Mouse (Mus musculus) heart, adult 11 months (tissue): Measurements from ENCODE around the gene Cbfa2t2.

Experiments used
- DNase-seq: peaks from one replicate; pipeline ENCODE4 v3.0.0; 2022

Cbfa2t2 gene

DNA sequence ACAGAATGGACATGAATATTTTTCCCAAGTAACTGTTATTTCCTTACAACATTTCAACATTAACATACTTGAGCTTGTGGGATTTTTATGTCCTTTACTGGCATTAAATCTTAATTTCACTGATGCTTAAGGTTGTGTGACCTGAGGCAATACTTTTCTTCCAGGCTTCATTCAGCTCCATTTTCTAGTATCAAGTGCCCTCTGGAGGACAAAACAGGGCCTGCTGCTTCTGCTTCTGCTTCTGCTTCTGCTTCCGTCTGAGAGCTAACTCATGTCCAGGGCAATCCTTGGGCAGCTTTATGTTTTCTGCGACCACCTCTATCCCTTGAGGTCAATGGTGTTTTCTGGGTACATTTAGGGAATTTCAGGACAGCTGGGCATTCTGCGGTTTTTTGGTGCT lies 103.4 kb downstream of the Cbfa2t2 start:
- no peak for DNase-seq

DNA sequence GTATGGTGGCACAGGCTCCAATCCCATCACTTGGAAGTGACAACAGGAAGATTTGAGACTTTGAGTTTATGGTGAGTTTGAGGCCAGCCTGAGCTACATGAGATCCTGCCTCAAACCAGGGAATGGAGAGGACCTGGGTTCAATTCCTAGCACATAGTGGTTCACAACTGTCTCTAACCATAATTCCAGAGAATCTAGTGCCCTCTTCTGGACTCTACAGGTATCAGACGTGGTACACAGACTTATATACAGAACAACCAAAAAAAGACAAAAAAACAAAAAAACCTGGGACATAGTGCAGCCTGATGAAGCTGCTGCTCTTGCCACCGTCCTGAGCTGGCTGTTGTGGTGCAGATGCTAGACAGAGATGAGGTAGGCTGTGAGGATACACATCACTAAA lies 105.3 kb downstream of the Cbfa2t2 start:
- DNase-seq = no peak

DNA sequence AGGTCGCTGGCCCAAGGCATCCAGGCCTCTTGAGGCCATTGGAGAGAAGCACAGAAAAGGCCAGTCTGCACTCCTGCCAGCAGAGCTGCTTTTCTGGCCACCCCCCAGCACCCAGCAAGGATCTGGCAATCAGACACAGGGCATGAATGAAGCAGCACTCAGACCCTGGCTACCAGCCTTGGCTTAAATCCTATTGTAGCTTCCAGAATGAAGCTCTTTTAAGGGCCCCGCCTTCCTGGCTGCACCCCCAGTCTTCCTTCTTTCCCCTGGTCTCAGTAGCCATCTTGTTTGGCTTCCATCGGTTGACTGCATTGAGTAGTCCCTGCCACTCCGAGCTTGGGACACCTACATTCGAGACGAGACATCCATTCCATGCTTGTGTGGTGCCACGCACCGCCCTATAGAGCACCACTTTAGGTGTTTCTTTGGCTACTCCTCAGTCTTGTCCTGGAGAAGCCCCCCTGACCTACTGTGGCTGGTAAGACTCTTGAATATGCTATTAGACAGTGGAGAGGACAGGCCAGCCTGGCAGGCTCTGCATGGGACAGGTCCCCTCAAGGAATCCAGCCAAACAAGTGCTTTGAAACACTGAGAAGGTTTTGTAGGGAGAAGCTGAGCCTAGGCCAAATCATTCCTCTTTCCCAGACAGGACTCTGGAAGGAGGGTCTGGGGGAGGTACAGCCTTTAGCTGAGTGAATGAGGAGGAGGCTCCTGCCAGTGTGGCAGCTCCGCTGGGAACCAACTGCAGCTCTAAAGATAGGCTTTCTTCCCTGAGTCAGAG lies 107.5 kb downstream of the Cbfa2t2 start:
- DNase-seq = peak; percentile 98

DNA sequence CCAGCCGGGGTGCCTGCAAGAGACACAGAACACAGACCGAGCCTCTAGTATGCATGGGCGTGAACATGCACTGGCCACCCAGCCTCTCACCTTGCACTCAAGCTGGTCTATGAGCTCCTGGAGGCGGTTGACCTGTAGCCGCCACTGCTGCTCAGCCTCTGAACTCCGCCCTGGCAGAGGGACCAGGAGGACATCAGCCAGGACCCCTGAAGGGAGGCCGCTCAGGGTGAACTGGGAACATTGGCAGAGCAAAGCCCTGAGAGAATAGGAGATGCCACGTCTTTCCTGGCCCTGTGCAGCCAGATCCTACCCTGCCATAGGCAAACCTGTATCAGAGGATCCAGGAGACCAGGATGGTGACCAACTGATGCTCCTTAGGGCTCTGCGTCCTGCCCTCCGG lies 110.4 kb downstream of the Cbfa2t2 start, which contains the start of gene 1700003F12Rik:
1700003F12Rik (plus strand) TSS at position 375 of the 400 bp plus-strand sequence.
- DNase-seq = no peak

DNA sequence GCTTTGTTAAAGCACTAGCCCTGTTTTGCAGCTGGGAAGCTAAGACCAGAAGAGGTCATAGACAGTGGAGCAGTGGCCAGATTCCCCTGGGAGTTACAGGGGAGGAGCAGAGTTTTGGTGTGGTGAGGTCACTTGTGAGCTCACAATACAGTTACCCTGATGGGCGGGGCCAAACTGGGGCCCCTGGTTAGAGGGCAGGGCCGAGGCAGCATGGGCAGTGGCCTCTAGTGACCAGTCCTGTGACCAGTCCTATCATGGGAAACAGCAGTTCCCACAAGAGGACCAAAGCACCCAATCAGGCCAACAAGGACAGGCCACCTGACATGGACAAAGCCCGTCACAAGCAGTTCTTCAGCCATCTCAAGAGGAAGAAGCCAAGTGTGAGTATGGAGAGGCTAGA lies 112.4 kb downstream of the Cbfa2t2 start:
- DNase-seq = peak; percentile 97

DNA sequence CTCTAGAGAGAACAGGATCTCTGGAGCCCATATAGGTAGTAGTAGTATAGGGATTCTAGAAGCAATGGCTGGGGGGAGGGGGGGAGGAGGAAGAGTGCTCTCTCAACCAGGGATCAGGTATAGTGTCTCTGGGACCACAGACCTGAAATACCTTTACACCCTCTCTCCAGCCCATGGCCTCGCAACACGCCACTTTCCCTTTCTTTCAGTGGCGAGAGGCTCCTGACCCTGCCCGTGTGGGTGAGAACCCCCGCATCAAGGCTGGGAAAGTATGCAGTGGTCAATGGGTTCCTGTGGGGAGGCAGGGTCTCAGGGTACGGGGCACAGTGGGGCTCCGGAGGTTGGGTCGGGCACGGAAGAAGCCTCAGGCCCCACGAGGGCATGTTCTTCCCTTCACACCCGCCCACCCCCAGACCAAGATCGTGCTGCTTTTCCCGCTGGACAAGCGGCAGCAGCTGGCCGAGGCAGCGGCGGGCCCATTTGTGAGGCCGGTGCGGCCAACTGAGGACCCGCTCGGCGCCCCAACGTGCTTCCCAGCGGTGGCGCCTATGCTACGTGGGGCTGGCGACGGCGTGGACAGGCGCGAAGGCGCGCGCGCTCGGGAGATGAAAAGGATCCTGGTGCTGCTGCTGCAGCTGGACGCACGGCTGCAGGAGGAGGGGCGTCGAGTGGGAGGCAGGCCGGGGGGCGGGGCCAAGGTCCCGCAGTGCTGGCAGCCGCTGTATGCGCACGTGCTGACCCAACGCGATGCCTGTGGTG lies 113.0 kb downstream of the Cbfa2t2 start:
- peak; percentile 95 for DNase-seq

DNA sequence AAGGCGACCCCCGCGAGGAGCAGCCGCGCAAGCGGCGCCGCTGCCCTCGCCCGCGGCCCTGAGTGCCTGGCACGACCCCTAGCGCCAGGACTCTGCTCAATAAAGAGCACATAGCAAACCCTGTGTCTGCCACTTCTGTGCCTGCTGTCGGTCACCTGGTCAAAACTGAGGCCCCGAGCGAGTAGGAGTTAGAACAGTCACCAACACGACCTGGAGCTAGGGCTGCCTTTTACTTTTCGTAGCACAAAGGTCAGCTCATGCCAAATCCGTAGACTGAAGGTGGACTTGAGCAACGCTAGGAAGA lies 113.6 kb downstream of the Cbfa2t2 start:
- DNase-seq = no peak

DNA sequence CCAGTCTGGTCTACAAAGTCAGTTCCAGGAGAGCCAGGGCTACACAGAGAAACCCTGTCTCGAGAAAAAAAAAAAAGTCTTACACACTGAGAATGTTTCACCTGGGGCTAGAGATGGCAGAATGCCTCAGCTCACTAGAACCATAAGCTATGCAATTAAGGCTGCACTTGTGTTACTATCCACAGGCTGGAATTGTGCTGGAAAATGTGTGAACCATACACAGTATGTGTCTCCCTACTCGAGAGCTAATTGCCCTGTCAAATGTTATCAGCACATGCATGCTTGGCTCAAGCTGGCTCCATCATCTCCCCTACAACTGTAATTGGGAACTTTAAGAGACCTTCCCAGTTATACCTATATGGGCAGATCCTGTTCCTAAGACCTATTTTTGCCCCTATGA lies 114.7 kb downstream of the Cbfa2t2 start:
- no peak for DNase-seq

DNA sequence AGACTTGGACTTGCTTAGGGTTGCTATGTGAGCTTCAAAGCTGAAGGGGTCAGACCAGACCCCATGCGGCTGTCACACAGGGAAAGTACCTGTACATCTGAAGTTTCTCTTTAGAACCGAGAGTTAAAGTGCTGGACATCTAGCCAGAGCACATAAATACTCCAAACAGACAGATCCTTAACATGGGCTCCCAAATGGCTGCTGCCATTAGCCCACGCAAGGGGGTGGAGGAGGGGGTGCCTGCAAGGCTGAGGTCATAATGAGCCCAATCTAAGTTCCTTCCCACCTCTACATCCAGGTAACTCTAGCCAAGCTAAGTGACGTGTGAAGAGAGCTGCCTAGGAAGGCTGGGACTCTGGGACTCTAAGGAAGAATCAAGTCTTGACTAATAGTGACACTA lies 115.2 kb downstream of the Cbfa2t2 start, which contains the start of gene Actl10:
Actl10 (plus strand) TSS at position 301 of the 400 bp plus-strand sequence.
- DNase-seq = no peak

DNA sequence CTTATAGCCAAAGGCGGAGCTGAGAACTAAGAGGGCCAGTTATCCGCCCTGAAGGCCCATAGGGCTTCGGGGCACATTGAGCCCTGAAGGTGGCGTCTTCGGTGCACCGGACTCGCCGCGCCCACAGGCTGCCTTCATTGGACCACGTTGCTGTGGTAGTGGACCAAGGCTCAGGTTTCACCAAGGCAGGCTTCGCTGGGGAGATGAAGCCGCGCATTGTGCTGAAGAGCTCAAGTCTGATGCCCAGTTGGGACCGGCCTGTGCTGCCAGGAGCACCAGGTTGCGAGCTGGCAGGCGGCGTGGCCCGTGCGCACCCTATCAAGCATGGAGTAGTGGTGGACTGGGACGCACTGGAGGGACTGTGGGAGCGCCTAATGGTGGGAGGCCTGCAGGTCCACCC lies 115.6 kb downstream of the Cbfa2t2 start:
- DNase-seq = no peak

DNA sequence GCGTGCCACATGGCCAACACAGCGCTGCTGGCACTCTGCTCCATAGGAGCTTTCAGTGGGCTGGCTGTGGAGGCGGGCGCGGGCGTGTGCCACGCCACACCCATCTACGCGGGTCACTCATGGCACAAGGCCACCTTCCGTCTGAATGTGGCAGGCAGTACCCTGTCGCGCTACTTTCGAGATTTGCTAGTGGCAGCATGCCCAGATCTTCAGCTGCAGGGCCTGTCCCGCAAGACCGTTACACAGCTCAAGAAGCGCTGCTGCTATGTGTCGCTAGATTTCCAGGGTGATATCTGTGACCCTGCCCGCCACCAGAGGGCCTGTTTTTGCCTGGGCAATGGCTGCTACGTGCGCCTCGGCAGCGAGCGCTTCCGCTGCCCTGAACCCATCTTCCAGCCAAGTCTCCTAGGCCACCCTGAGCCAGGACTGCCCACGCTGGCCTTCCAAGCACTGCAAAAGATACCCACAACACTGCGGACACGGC lies 116.2 kb downstream of the Cbfa2t2 start:
- DNase-seq = peak; percentile 96

DNA sequence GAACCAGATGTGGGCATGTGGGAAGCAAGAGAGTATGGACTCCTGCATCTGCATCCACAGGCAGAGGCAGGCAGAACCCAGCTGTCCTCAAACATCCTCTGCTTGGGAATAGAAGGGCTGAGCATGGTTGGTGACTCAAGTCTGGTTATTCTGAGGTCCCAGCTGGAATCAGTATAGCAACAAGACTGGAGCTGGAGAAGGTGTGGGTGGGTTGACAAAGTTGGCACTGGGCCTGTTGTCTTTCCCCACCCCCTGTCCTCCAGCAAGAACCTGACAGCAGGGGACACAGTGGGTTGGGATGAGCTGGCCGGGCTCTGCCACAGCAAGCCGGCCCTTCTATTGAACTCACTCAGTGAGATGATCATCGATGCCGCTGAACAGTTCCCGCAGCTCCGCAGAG lies 119.0 kb downstream of the Cbfa2t2 start:
- DNase-seq = no peak

DNA sequence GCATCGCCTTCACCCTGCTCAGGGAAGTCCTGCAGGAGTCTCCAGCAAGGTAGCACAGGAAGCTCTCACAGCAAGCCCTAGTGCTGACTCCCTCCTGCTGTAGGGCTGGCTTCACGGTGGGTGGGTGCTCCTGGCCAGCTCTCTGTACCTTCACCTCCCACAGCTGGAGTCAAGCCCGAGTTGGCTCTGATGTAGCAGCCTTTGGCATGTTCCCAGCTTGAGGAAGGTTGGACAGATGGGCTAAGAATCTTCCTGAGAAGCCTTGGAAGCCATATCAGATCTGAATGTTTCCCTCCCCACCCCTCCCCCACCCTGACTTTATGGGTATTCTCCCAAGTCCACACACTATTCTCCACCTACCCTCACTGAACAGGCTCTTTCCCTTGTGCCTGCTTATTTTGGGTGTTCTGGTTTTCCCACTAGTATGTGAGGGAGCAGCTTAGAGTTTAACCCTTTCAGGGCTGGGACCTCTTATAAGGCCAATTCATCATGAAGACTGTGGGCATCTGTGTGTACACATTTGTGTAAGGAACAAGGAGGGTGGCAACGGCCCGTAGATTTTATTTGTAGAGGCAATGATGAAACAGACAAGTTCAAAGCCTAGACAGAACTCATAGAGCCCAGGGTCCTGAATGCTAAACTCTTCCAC lies 121.0 kb downstream of the Cbfa2t2 start:
- no peak for DNase-seq

DNA sequence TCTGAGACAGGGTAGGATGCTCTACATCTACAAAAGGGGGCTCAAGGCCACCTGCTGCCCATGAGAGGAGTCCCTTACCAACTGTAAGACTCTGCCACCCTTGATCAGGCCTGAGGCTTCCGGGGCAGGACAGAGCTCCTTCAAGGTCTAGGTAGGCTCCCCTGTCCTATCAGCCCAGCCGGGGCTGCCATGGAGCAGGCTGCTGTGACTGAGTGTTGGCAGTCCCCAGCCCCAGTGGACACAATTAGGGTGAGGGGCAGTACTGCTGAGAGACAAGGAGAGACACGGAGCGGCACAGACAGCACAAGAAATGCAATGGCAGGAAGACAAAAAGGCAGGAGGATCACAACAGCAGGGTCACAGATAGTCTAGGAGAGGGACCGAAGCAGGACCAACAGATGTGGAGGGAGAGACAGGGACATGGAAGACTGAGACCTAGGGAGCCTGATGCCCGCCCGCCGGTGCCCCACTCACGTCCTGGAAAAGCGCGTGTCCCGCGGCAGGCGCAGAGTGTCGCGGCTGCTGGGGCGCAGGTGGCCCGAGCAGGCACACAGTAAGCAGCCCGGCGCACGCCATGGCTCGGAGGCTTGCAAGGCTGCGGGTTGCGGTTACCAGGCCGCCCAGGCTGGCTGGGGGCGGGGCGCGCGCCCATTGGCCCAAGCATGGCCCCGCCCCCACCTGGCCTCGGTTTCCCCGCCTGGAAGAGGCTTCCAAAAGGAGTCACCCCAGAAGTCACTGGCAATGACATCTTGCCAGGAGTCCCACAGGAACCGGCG lies 122.2 kb downstream of the Cbfa2t2 start, which contains the start of gene Necab3:
Necab3 (minus strand) TSS at position 627 of the 776 bp plus-strand sequence.
- DNase-seq = peak; percentile 92

DNA sequence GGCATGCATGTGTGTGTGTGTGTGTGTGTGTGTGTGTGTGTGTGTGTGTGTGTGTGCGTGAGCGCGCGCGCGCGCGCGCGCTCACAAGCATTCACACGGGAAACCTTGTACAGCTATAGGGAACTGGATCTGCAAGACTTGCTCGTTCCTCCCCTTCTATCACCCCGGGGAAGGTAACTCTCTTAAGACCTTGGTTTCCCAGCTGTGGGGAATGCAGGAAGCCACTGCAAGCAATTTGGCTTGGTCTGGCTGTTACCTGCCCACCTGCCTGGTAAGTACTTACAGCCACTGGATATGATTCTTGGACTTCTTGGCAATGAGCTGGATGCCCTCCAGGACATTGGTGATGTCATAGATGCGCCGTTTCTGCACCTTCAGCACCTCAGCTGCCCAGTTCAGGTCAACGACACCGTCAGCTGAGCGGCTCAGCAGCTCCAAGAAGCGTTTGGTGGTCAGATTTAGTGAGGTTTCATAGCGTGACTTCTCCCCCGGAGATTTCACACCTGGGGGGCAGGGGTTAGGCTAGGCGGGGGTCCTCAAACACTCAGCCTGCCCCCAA lies 127.4 kb downstream of the Cbfa2t2 start:
- no peak for DNase-seq

DNA sequence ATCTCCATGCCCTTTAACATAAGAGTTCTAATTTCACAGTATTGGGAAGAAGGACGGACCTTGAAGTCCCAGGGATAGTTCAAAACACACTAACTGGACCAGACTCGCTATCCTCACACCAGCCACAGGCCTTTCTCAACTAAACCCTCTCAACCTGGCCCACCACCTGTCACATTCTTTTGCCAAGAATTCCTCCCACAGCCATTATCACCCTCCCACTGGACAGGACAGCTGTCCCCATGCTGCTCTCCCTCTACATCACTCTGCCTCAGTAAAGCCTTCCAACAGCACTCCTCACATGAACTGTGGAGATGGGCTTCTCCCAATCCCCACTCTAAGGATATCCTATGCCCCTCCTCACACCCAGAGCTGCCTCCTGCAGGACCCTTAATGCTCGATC lies 129.3 kb downstream of the Cbfa2t2 start:
- no peak for DNase-seq

DNA sequence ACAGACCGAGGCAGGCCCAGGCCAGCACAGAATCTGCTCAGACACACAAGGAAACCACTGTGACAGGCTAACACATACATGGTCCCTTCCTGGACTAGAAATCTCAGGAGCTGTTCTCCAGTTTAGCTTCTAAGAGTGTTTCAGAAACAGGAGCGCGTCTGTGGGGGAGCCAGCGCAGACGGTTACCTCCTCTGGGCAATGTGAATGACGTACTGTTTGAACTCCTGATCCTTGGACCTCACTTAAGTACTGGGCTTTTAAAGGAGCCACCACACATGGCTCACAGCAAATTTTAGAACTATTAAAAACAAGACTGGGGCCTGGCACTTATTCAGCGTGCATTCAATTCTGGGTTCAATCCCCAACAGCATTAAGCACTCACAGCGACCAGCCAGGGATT lies 130.4 kb downstream of the Cbfa2t2 start:
- DNase-seq = no peak

DNA sequence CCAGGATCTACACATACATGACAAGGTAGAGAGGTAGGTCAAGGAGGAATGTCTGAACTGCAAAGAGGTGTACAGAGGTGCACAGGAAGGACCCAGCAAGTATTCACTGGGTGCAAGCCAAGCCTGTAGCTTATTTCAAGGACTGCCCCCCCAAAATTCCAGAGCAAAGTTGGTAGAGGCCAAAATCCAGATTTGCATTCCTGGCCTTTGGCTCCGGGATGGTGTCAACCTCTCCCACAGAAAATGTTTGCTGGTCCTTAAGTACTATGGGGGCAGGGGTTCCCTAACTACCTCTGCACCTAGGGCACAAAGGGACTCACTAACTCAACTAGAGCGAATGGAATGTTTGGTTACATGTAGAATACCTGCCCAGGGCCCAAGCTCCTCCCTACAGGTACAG lies 131.5 kb downstream of the Cbfa2t2 start:
- DNase-seq = no peak

DNA sequence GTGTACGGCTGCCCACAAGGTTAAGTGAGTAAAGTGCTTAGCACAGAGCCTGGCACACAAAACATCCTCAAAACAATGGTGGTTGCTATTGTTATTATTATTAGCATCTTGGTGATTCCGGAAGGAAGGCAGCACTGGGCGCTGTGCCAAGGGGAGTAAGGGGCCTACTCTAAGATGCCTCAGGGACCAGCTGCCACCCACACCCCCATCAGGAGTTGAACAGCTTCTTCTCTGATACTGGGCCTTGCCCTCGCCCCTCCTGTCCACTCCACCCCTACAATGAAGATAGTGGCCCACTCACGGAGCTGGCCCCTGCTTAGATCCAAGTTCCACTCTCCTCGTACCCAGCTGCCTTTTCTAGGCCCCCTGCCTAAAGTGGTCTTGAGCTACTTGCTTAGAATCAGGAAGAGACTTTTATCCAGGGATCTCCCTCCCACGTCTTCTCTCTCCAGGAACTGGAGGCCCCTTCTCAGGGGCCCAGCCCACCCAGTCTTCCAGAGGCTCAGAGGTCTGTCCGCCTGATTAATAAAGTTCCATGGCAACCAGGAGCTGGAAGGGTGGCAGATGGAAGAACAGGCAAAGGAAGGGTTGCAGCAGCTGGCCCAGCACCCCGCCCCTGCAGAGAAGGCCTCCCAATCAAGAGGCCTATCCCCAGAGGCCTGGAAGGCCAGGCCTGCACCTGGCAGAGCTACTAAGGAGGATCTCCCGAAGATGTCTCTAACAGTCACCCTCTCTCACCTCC lies 132.2 kb downstream of the Cbfa2t2 start:
- DNase-seq = peak; percentile 94

DNA sequence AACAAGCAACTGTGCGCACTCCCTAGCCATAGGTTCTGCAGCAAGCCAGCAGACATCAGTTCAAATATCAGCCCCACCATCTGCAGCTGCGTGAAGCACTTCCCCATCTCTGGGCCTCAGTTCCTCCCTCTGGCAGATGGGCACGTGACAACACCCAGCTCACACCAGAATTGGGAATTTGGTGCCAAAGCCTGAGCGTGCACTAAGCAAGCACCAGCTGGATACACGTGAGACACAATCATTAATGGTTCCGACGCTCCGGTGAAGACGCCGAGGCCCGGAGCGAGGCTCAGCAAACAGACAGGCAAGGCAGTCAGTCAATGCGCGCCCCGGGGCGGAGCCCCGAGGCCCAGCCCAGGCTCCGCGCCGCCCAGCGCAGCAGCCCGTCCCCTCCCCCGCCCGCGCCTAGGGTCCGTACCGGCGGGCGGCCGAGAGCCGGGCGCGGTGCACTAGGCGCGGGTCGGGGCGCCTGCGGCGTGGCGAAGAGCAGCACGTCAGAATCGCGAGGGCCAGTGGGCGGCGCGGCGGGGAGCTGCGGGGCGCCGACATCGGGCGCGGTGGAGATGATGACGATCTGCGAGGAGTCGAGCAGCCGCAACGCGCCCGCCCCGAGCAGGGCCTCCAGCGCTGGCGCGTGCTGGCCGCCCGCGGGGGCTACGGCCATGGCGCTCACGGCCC lies 132.9 kb downstream of the Cbfa2t2 start:
- peak; percentile 96 for DNase-seq

DNA sequence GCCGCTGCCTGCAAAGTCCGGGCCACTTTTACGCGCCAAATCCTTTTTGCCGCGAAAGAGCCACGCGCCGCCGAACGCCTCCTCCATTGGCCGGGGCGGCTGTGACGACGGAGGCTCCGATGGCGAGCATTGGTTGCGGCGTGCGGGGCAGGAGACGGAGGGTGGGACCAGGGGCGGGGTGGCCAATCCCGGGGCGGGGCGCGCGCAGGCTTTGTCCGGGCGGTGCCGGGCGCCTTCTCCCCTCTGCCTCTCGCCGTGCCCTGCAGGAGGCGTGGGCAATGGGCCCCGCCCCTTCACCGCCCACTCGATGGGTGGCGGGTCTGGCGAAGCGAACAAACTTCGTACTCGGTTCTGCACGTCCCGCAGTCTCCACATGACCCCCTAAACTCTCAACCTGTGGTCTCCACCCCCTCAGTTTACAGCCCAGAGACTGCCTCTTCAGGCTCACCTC lies 133.6 kb downstream of the Cbfa2t2 start, which contains the start of gene E2f1:
E2f1 (minus strand) TSS at position 57 of the 451 bp plus-strand sequence.
- peak; percentile 100 for DNase-seq
